Mouse (Mus musculus) spleen, postnatal 4 days (tissue): ENCODE measurements around the gene Plpp3.

Source experiments
- DNase-seq, 2 experiments: peaks; one replicate each; pipeline ENCODE4 v3.0.0; 2022; ENCODE audit warnings: low spot score in 2 of 2

Plpp3 gene

GRCm38 (mm10) chr4:105158169-105158555 lies 1.0 kb downstream of the Plpp3 start:
- peak; percentile 64 to 81 for DNase-seq

- DNase-seq, result no peak
These were observed 1.7 kb downstream of the Plpp3 start for GRCm38 (mm10) chr4:105158651-105159530.

DNA sequence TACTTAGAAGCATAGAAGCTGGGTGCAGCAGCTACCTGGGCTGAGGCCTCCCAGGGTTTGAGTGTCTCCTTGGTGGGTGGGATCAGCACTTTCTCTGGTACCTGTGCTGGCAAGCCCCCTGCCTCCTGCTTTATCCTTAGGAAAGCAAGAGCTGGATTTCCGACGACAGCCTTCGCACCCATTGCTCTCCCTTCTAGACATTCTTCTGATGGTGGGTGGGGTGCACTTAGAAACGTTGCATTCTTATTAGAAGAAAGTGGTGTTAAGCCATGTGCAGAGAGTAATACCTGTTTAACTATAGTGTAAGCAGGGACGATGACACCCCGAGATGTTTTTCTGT lies 2.4 kb downstream of the Plpp3 start:
- DNase-seq, result no peak

GRCm38 (mm10) chr4:105160470-105160869 lies 3.3 kb downstream of the Plpp3 start:
- DNase-seq, result no peak

DNA sequence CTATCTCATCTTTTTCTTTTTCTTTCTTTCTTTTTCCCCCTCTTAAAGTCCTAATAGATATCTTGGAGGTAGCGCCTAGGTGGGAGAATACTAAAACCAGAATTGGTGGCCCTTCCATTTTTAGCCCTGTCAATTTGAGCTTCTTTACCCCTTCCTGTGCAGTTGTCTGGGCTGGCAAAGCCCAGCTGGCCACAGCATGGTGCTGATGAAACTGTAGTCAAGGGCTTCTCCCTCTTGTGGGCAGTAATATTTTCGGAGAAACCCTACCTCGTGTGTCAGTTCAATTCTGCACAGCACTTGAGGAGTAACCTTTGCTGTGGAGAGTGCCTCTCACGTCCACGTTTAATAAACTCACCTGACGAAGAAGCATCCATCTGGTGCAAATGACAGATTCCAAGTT lies 4.9 kb downstream of the Plpp3 start:
- DNase-seq, result no peak

GRCm38 (mm10) chr4:105162676-105163075 lies 5.5 kb downstream of the Plpp3 start:
- no peak for DNase-seq

- no peak for DNase-seq
These were observed 6.8 kb downstream of the Plpp3 start for GRCm38 (mm10) chr4:105163981-105164411.

DNA sequence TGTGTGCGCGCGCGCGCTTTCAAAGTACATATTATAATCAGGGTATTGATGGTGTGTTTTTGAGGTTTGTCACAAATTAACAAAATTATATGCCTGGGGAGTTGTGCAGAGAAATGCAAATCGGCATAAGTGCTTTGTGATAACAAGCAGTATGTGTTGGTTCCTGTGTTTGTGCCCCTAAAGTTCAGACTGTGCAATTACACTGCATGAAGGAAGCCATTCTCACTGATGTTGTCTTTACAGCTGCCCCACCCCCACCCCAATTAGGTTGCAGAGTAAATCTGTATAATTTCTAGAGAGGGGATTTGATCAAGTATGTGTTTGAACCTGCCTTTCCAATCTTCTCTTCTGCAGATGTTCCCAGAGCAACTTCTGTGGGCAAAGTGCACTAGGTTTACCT lies 7.8 kb downstream of the Plpp3 start:
- no peak for DNase-seq

GRCm38 (mm10) chr4:105169093-105169571 lies 12.0 kb downstream of the Plpp3 start:
- no peak for DNase-seq

DNA sequence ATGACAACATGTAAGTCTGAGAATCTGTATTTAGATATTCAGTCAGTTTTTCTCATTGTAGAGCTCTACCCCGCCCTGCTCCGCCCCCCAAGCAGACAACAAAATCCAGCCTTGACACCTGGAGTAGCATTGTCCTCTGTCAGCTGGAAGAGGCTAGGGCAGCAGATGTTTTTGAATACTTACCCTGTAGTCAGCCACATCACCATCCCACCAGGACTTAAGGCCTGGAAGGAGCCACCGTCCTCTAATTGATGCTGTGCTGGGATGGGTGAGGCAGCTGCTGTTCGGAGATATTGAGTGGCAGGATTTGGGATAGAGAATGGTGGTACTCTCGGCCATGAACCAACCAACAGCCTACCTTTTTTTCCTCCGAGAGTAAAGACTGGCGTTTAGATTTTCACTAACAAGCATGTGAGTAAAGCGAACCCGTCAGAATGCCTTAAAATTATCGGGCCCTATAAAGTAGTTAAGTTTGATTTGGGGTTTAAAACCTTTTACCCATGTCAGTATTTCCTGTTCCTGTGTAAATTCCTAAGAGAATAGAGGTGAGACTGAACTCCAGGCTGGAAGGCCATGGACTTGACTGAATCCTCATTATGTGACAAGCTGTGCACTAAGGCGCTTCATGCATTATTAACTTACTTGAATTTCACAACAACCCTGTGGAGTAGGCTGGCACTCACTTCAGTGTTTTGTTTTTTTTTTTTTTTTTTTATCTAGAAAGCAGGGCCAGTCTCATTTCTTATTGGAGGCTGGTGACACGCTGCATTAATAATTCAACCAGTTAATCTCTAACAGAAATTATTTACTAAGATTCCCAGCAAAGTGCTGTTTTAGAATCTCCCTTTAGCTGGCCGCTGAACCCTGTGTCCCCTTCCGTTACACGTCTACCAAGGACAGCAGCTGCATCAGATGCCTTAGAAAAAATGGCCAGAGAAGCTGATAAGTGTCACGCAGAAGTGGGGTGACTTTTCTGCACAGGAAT lies 13.0 kb downstream of the Plpp3 start:
- no peak for DNase-seq

DNA sequence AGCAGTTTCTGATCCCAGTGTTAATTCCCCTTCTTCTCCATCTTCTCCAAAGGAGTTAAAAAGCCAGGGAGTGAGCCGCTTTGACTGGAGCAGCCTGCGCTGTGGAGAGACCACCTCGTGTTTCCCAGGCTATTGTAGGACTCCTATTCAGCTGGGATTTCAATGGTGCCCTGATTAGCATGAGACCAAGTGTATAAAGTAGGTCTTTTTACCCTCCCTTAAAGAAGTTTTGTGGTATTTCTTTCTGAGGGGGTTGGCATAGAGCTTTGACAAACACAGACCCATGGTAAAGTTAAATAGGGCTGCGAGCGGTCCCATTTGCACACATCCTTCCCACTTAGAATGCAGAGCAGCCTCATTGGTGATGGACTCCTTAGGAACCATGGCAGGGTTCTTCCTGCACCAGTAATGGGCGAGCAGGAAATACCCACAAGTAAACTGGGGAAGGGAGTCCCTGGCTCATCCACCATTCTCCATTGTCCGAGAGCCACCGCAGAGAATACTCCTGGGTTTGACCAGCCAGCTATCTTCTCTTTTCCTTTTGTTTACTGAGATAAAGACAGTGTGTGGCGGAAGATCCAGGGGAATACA lies 13.8 kb downstream of the Plpp3 start:
- DNase-seq, result no peak

GRCm38 (mm10) chr4:105171432-105171831 lies 14.3 kb downstream of the Plpp3 start:
- no peak for DNase-seq

DNA sequence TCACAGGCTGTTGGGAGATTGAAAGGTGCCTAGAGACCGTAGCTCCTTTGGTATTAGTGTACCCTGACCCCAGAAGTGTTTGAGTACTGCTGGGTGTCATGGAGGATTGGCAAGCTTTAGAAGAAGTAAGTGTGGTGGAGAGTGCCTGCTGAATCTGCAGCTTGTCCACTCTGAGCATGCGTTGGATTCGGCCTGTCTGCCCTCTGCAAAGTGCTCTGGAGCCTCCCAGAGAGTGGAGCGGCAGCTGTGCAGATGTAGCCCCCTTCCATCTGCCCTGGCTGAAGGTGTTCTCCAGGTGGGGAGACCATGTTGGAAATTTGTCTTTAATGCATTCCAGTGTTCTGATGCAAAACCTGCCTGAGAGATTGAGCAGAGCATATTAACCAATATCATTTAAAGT lies 17.6 kb downstream of the Plpp3 start:
- DNase-seq, result no peak

DNA sequence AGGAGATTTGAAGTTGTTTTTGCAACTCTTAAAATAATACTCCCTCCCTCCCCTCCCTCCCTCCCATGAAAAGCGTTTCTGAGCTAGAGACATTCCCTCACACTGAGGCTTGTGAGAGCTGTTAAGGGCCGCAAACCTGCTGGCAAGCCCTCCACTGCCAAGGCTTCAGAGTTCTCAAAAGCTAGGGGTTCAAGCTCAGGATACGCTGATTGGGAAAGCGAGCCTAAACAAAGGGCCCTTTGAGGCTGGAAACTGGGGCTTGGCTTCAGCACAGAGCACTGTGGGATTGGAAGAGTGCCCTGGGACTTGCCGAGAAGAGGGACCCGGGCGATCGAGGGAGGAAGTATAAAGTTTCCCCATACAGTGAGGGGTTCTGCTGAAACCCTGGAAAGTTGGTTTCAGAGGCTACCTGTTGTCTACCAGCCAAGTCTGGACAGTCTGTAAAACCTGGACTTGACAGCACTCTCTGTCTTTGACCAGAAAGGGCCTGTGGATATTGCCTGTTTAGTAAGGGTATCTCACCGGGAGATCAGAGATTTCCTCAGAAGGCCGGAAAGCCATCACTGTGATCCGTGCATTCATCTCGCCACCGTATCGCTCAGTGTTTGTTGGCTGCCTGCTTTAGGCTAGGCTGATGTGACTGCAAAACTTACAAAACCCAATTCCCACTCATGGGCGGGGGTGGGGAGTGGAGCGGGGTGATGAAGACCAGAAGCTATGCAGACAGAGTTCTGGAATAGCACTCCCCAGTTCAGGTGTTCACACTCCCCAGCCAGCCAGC lies 18.3 kb downstream of the Plpp3 start:
- DNase-seq, result no peak

GRCm38 (mm10) chr4:105181014-105181658 lies 24.0 kb downstream of the Plpp3 start:
- DNase-seq, result no peak

- DNase-seq, result no peak
These were observed 24.6 kb downstream of the Plpp3 start for GRCm38 (mm10) chr4:105181659-105182167.

- DNase-seq, result no peak
These were observed 25.1 kb downstream of the Plpp3 start for GRCm38 (mm10) chr4:105182249-105182648.

GRCm38 (mm10) chr4:105184490-105184889 lies 27.3 kb downstream of the Plpp3 start:
- no peak for DNase-seq

DNA sequence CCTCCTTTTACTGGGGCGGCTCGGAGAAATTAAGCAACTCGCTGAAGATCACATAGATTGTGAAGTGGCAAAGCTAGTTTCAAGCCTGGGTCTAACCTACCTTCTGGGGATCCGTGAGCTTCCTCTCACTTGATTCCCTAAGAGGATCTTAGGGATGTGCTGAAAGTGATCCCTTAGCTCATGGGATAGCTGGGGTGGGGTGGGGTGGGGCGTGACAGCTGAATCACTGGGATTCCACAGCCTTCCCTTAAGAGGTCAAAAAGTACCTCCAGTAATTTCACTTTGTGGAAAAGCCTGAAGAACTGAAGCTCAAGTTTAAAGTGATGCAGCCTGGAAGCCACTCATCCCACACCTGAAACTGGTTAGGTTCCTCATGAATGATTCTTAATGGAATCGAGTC lies 27.8 kb downstream of the Plpp3 start:
- DNase-seq, result no peak

- DNase-seq, result no peak
These were observed 29.5 kb downstream of the Plpp3 start for GRCm38 (mm10) chr4:105186654-105187053.

GRCm38 (mm10) chr4:105187873-105188272 lies 30.7 kb downstream of the Plpp3 start:
- DNase-seq, result no peak
